Mouse (Mus musculus) embryo, embryonic 10 days (tissue): Measurements from ENCODE around the gene Ifrd2.

Source experiments
- DNase-seq: peaks from one replicate; pipeline ENCODE4 v3.0.0-alpha.2; 2015; ENCODE audit warnings: low spot score

The Ifrd2 gene

GRCm38 (mm10) chr9:107641666-107642065 is 54.2 kb downstream of the Ifrd2 start:
- no peak for DNase-seq
